Mouse (Mus musculus) gastrocnemius, postnatal 4 days (tissue): ENCODE results near the gene Ccdc27. TPM values are rescaled to one million over a fixed set of nuclear protein-coding genes. Genes with fewer than 3 reads are reported as not detected.

Experiments
- DNase-seq, 2 experiments: peaks; one replicate each; pipeline ENCODE4 v3.0.0; 2021 to 2022; ENCODE audit warnings: low spot score in 2 of 2, mixed read lengths in 2 of 2
- long read RNA-seq, 2 experiments: library from polyadenylated mRNA; stranded (forward); transcript quantifications; one replicate each; pipeline ENCODE4 v2.0.0; 2021
- total RNA-seq, 2 experiments: library from RNA; stranded (reverse); gene quantifications; 2 replicates each; pipeline ENCODE4 v1.2.3; 2021

The Ccdc27 gene
- total RNA-seq = not detected
- long read RNA-seq, experiment 1 = 0 reads
- long read RNA-seq, experiment 2 = 0 reads

- DNase-seq = no peak
Observed at GRCm38 (mm10) chr4:154042577-154042976, at the start of gene Ccdc27. Gene Ccdc27 (minus strand): TSS chr4:154042677.

DNA sequence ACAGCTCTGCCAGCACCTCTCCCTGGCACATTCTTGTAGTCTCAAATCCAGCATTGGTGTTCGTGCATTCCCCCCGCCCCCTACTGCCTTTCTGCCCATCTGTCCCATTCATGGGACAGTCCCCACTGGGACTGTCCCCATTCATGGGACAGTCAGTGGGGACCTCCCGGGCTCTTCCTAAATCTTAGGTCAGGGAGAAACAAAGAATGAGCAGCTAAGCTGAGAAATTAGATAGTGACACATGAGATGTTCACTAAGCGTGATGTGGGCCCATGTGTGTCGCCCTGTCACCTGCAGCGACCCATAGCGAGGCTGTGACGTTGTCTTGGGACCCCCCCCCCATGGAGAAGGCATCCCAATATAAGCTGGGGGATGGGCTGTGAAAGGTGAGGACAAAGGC lies 48.9 kb upstream of the Ccdc27 start:
- no peak for DNase-seq

GRCm38 (mm10) chr4:154089205-154089604 lies 46.7 kb upstream of the Ccdc27 start:
- no peak for DNase-seq

DNA sequence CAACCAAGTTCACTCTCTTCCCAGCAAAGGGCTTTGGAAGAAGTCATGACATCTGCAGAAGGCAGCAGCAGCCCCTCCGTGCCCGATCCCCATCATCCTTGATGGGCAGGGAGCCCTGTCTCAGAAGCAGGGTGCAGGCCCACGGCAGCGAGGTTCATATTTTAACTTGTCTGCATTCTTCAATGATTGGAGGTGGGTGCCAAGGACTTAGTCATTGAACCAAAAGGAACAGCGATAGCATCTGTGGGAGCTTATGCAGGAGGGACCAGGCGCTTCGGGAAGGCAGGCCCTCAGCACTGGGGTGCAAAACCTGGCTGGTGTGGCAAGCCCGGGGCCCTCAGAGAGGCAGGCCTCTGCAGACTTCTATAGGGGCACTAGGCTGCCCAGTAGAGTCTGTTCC lies 44.0 kb upstream of the Ccdc27 start:
- DNase-seq = no peak

GRCm38 (mm10) chr4:154085856-154086255 lies 43.4 kb upstream of the Ccdc27 start:
- DNase-seq = no peak

GRCm38 (mm10) chr4:154081974-154082373 lies 39.5 kb upstream of the Ccdc27 start:
- no peak for DNase-seq

DNA sequence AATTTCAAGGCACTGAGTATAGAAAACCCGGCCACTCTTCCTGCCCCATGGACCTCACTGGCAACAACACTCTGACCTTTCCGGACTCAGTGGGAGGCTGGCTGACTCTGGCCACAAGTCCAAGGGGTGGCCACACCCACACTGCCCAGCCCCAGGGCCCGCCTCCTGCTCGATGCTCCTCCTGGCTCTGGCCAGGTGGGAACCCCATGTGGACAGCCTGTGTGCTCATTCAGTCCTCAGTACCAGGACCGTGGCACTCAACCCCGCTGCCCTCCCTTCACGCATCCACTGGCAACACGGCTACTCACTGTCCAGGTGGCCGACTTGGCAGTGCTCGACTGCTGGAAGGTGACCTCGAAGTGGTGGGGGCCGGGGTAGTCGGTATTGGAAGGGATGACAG lies 38.5 kb upstream of the Ccdc27 start:
- DNase-seq = no peak

DNA sequence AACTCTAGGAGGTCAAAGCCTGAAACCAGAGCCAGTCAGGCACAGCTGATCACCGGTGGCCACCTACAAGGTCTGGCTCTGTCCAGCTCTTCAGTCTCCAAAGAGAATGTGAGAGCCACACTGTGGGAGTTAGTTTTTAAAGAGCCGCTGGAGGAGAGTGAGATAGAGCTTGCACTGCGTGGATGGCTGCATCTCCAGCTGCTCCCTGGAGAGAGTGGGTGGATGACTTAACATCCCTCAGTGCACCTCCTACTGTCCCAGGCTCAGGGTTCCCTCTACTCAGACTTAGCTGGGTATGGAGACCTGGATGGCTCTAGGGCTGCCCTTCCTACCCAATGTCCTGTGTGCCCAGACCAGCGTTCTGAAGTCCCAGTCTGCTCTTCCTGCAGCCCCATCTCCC lies 37.7 kb upstream of the Ccdc27 start:
- DNase-seq = no peak

- no peak for DNase-seq
Observed at GRCm38 (mm10) chr4:154071941-154072340, 29.5 kb upstream of the Ccdc27 start.

GRCm38 (mm10) chr4:154071521-154071920 lies 29.0 kb upstream of the Ccdc27 start:
- DNase-seq = no peak

DNA sequence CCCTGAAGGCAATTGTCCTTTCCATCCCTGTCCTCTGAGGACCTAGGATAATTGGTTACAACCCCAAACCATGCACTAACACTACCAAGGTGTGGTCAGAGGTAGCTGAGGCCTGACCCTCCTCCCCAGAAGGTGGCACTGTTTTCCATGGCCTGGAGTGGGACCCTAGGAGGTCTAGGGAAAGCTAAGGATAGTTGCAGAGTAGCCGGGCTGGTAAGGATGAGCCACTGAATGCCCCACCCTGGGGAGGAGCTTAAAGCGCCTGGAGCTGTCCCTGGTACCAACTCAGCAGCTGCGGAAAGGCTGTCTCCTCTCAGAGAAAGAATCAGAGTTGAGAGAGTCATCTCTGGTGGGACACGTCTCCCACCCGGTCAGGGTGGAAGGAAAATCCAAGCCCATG lies 28.4 kb upstream of the Ccdc27 start:
- DNase-seq = peak in 1 of 2 experiments; percentile 37

DNA sequence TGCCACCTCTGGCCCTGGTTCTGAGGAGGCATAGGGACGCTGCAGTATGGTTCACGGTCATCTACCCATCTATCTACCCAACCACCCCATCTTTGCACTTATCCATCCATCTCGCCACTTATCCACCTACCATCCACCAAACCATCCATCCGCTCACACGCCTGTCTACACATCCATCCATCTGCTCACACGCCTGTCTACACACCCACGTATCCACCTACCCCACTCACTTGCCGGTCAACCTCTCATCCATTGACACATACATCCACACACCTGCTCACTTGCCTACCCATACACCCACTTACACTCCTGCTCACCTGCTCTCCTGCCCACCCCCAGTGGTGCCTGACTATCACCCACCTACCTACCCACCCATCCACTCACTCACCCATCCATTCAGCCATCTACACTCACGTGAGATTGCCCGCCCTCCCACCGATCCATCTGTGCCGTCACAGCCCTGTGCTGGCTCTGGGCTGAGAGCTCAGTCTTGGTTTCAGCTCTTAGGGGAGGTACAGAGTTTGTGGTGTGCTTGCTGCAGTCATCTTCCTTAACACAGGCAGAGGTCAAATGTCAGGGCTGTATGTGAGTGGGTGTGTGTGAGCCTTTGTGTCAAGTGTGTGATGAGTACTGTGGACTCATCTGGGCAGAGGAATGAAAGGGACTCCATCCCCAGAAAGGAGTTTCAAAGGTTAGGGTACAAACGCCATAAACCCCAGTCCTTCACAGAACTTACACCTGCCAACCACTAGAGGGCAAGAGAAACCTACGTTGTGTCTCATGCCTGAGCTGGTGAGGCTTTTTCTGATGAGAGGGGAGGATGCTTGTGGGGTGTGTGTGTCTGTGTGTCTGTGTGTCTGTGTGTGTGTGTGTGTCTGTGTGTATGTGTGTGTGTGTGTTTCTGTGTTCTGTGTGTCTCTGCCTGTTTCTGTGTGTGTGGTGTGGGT lies 22.6 kb upstream of the Ccdc27 start:
- no peak for DNase-seq

DNA sequence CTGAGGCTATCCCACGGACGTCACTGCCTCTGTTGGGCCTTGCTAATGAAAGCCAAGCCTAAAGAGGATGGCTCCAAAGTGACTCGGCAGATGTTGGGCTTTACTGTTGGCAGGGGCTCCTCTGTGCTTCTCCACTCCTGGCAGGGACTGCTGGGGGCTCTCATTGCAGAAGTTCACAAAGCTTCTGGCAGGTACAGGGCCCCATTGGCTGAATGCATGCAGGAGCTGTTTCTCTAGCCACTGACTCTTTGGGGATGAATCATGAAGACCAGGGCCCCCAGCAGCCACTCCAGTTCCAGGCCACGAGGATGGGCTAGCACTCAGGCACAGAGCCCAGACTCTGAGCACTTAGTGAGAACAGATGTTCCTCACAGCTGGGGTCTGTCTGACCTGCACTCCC lies 15.2 kb upstream of the Ccdc27 start:
- DNase-seq = peak in 1 of 2 experiments; percentile 57

GRCm38 (mm10) chr4:154056661-154057060 lies 14.2 kb upstream of the Ccdc27 start:
- no peak for DNase-seq

GRCm38 (mm10) chr4:154056046-154056445 lies 13.6 kb upstream of the Ccdc27 start:
- no peak for DNase-seq

DNA sequence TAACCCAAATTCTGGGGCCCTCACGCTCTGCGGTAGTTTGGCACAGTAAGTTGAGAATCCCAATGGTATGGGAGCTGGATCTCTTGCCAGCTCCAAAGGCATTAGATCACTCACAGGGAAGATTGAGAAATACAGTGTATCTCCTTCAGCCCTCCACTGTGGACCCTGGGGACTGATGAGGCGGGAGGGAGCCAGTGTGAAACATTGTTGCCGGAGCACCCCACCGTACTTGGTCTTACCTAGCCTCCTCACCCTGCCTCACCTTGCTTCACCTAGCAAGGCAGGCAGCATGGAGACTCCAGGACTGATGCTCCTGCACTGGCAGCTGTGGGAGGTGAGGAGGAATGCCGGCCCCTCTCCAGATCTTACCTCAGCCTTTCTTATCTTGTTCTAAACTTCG lies 13.0 kb upstream of the Ccdc27 start:
- DNase-seq = no peak

- no peak for DNase-seq
Observed at GRCm38 (mm10) chr4:154053065-154053464, 10.6 kb upstream of the Ccdc27 start.

DNA sequence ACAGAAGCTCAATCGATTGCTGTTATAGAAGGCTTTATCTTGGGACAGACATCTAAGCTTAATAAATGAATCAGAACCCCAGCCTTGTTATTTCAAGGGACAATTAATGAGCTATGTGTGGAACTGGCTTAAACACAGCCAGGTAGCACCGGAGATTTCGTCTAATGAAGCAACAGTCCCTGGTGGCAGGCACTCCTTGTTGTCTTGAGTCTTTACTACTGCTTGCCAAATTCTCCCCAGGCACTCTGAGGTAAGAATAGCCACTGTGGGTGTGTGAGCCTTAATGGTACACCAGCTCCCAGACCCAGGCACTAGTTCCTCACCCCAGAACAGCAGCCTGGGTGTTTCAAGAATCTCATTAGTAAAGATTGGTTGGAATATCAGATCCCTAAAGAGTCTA lies 8.9 kb upstream of the Ccdc27 start:
- no peak for DNase-seq

GRCm38 (mm10) chr4:154045837-154046236 lies 3.4 kb upstream of the Ccdc27 start:
- no peak for DNase-seq

DNA sequence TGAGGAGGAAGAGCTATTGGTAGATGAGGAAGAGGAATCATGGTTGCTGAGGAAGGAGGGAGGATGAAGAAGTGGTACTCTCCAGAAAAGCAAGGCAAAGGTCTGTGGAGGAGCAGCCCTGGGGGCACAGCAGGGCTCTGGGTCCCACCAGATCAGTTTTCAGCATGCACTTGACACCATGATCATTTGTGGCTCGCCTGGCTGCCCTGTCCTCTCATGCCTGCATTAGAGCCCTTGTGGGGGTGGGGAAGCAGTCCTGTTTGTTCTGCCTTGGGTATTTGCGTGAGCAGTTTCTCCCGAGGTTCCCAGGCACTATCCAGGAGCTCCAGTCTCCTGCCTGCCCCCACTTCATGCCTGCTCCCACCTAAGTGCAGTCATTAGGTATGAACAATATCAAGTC lies 5.4 kb downstream of the Ccdc27 start:
- DNase-seq = no peak

- DNase-seq = no peak
Observed at GRCm38 (mm10) chr4:154028646-154029045, 13.8 kb downstream of the Ccdc27 start.

DNA sequence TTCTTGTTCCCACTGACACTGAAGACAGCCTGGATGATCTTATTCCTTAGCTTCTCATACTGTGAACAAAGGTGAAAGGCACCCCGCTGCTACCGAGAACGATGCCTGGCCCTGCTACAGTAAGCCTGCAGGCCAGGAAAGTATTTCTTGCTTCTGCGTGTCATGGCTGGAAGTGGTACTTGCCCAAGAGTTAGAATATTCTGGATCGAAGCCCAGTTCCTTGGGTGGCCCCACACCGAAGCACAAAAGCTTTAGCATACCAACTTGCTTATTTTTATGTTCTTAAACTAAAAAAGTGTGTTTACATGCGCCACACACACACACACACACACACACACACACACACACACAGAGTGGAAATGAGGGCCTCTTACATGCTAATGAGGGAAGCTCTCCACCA lies 14.4 kb downstream of the Ccdc27 start:
- DNase-seq = no peak

DNA sequence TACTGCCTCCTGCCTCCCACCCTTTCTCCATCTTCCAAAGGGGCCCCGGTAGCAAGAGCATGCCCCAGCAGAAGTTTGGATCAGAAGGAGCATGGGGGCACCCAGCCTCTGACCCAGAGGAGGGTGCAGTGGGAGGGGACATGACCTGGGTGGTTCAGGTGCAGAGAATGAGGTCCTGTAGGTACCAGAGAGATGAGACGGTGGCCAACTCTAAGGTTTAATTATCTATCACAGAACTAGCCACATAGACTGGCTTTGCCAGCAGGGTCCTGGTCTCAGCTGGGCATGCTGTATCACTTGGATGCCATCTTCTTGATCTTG lies 16.1 kb downstream of the Ccdc27 start:
- DNase-seq = no peak
